Comparison of ENCODE assay signal across 19 mouse cellular contexts in the genomic region with DNA sequence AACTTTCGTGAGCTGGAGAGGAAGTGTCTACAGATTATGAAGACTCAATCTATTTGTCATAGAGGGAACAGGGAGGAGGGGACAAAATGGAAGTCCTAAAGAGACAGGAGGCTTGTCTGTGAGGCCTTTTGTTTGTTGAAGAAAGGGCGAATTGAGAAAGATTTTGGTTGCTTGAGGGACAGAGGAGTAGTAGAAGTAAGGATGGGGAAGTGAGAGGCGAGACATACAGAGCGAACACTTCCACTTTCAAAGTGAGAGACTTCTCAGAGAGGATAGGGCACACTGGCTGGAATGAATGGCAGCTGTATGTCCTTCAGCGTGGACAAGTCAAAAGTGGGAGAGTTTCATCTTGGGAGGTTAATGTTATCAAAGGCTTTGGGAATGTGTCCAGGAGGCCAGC.
"Had no signal": no experiment of that assay in that cellular context is flagged by ENCODE, and none has a peak within 500 bp of the region (broad histone marks: within the 10 kb centered on the region; RNA-seq: fewer than 3 reads in every experiment).

No protein-coding gene starts in this region.

- H3K4me1 ChIP-seq: intestine, embryonic 15.5 days; liver, embryonic 12.5 days; liver, embryonic 15.5 days; lung, embryonic 15.5 days; neural tube, embryonic 12.5 days; neural tube, embryonic 15.5 days had no signal

- H3K9me3 ChIP-seq: intestine, embryonic 15.5 days; liver, embryonic 12.5 days; liver, embryonic 15.5 days; lung, embryonic 15.5 days; neural tube, embryonic 12.5 days; neural tube, embryonic 15.5 days had no signal

- H3K4me3 ChIP-seq: intestine, embryonic 15.5 days; layer of hippocampus, adult 2 months; left cerebral cortex, adult 2 months; liver, embryonic 12.5 days; liver, embryonic 15.5 days; lung, embryonic 15.5 days; neural tube, embryonic 12.5 days; neural tube, embryonic 15.5 days had no signal

- H3K4me2 ChIP-seq: intestine, embryonic 15.5 days; liver, embryonic 12.5 days; liver, embryonic 15.5 days; lung, embryonic 15.5 days; midbrain, embryonic 11.5 days; neural tube, embryonic 12.5 days; neural tube, embryonic 15.5 days had no signal

- H3K36me3 ChIP-seq: intestine, embryonic 15.5 days; liver, embryonic 12.5 days; liver, embryonic 15.5 days; lung, embryonic 15.5 days; neural tube, embryonic 12.5 days; neural tube, embryonic 15.5 days had no signal

- H3K27ac ChIP-seq: intestine, embryonic 15.5 days; layer of hippocampus, adult 2 months; left cerebral cortex, adult 2 months; liver, embryonic 12.5 days; liver, embryonic 15.5 days; lung, embryonic 15.5 days; macrophage; neural tube, embryonic 12.5 days; neural tube, embryonic 15.5 days; stomach, postnatal 0 days had no signal

- H3K9ac ChIP-seq: intestine, embryonic 15.5 days; liver, embryonic 12.5 days; liver, embryonic 15.5 days; lung, embryonic 15.5 days; neural tube, embryonic 12.5 days; neural tube, embryonic 15.5 days had no signal

- DNase-seq: kidney, adult 18-20 months; kidney, postnatal 25 days; layer of hippocampus, postnatal 36 days; lung, adult 18-20 months; lung, postnatal 14 days; midbrain, embryonic 14.5 days; right cerebral cortex, postnatal 25 days; thymus, postnatal 25 days had no signal

- H3K27me3 ChIP-seq: intestine, embryonic 15.5 days; liver, embryonic 12.5 days; liver, embryonic 15.5 days; lung, embryonic 15.5 days; neural tube, embryonic 12.5 days; neural tube, embryonic 15.5 days had no signal

- ATAC-seq: intestine, embryonic 15.5 days; liver, embryonic 12.5 days had no signal
